ENCODE assay signal across 9 mouse cellular contexts in the genomic region with DNA sequence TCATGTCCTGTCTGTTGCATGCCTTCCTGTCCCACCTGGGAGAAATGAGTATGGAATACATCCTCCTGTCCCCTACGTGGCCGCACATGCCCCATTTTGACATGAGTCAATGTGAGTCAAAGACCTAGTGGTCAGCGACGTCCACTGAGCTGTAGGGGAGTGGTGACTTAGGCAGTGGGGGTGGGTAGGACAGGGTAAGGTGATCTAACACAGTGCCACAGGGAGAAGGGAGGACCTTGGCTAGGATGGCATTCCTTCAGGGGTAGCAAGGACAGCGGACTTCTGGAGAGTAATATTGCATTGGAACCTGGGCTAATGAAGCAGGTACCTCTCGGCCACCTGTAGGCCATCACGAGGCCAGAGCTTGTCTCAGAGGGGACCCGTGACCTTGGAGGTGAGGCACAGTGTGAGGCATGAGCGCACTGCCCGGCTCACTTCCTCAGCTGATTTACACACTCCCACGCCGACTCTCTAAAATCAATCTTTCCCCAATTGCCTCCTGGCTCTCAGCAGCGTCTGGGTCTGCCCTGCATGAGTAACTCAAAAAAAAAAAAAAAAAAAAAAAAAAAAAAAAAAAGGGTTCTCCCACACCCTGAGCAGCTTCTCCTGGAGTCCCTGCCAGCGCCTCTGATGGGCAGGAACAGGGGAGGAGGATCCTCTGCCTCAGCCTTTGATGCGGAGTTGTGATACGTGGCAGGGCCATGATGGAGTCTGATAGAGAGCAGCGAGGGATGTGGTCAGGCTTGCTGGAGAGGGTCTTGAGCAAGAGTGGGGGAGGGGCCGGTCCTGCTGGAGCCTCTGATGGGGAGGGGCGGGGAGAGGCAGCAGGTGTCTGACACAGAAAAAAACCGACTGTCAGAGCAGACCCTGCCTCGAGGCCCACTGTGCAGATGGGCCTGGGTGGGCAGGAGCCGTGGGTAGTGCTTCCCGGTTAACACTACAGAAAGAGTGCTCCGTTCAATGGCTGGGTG. TPM values are rescaled to one million over a fixed set of nuclear protein-coding genes. Genes with fewer than 3 reads are reported as not detected.
DNase-seq lines count a peak whose midpoint lies in the region; ATAC-seq lines count a peak whose summit lies in the region.
"Had no signal": no experiment of that assay in that cellular context is flagged by ENCODE, and none has a peak within 500 bp of the region (broad histone marks: within the 10 kb centered on the region; RNA-seq: fewer than 3 reads in every experiment).

No protein-coding gene starts in this region.

- no peak overlapping the region for H3K4me2 ChIP-seq in stomach, embryonic 14.5 days (replicated peaks; ENCODE audit: low read depth, low read length)
- H3K4me2 ChIP-seq: liver, embryonic 15.5 days had no signal

- no peaks in the 10 kb centered on the region for H3K27me3 ChIP-seq in stomach, embryonic 14.5 days (ENCODE audit: control insufficient read depth, insufficient read depth, low read length)

- H3K4me1 ChIP-seq in stomach, embryonic 14.5 days (ENCODE audit: control insufficient read depth, insufficient read depth, low read length): 0 out of 2 replicates have a peak, but pooled peaks cover 6% of the 10 kb centered on the region

- H3K4me3 ChIP-seq in stomach, embryonic 14.5 days (ENCODE audit: low read depth, low read length): no peak overlapping the region
- H3K4me3 ChIP-seq: liver, embryonic 15.5 days had no signal

- no peak overlapping the region for H3K9ac ChIP-seq in stomach, embryonic 14.5 days (replicated peaks; ENCODE audit: low read depth, low read length)
- H3K9ac ChIP-seq: liver, embryonic 15.5 days had no signal

- WGBS in stomach, embryonic 14.5 days: 25% methylated on average over 24 of the region's 24 CpGs

- DNase-seq in layer of hippocampus, adult 11-12 months (ENCODE audit: low spot score): peak; percentile 19
- DNase-seq in layer of hippocampus, postnatal 25 days (ENCODE audit: extremely low spot score in 1 of 2, low spot score in 1 of 2): no peak
- peak; percentile 24 for DNase-seq in embryo, embryonic 9.5 days (ENCODE audit: extremely low spot score)
- peak; percentile 48 for DNase-seq in layer of hippocampus, adult 9-11 months
- DNase-seq in urinary bladder, postnatal 4 days (ENCODE audit: low spot score in 2 of 2): no peak
- no peak for DNase-seq in urinary bladder, postnatal 10 days (ENCODE audit: low spot score)

- peak; percentile 54; the same call in 1 of the 2 replicates for ATAC-seq in stomach, embryonic 14.5 days (ENCODE audit: insufficient number of reproducible peaks, insufficient read depth, low FRiP score, low read depth)
- no peak for ATAC-seq in erythroblast, adult 5-6 weeks (replicated peaks; ENCODE audit: low FRiP score, poor library complexity, severe bottlenecking)

- H3K9me3 ChIP-seq in stomach, embryonic 14.5 days (ENCODE audit: control insufficient read depth, low read depth, low read length): peaks cover 3% of the 10 kb centered on the region; the same call in 1 of the 2 replicates
- H3K9me3 ChIP-seq: liver, embryonic 15.5 days had no signal

- no peak overlapping the region for H3K27ac ChIP-seq in stomach, embryonic 14.5 days (ENCODE audit: low read length)
- H3K27ac ChIP-seq: liver, embryonic 15.5 days had no signal

- H3K36me3 ChIP-seq in stomach, embryonic 14.5 days (ENCODE audit: control insufficient read depth, insufficient read depth, low read length): no peaks in the 10 kb centered on the region
- H3K36me3 ChIP-seq: liver, embryonic 15.5 days had no signal

RNA-seq across cellular contexts. Expression of a gene that starts 1.8 kb away (rescaled TPM):
- total RNA-seq in layer of hippocampus, postnatal 25 days (2021): 10 to 100 TPM; 28.1 to 30.4 TPM
- 63.7 and 68.3 TPM in 2 replicates for polyA plus RNA-seq in stomach, embryonic 14.5 days (2014; fragmentation: Nextera tagmentation; extraction: Ambion mirVana)
- total RNA-seq in erythroblast, adult 5-6 weeks (2015; ENCODE audit: low replicate concordance): 28.1 and 29.0 TPM in 2 replicates
- total RNA-seq in erythroblast, adult 5-6 weeks (2017; ENCODE audit: low replicate concordance): 59.6 and 76.5 TPM in 2 replicates

Comparison
In these comparisons a context has a peak if more than half of its experiments do, and no peak if none do; other contexts are left out.
1. DNase-seq: peak in layer of hippocampus, adult 11-12 months (single experiment), embryo, embryonic 9.5 days (single experiment) and layer of hippocampus, adult 9-11 months (single experiment); none in layer of hippocampus, postnatal 25 days (0 of 2), urinary bladder, postnatal 4 days (0 of 2) and urinary bladder, postnatal 10 days (single experiment).